Mouse (Mus musculus): ENCODE measurements around the gene Mdm2. TPM values are rescaled to one million over a fixed set of nuclear protein-coding genes. Genes with fewer than 3 reads are reported as not detected.
A peak's percentile ranks its signal among the peaks of the same experiment; 100 is the strongest.

Mdm2 gene
- total RNA-seq, 2 experiments from 2014 or later: 49.2 to 49.8 TPM

GRCm38 (mm10) chr10:117642491-117643262 lies 67.9 kb downstream of the Mdm2 start:
- intact Hi-C loops (cut with DNase I): no loop called here
- no peak for TF ChIP-seq CTCF (IDR thresholded peaks at IDR 0.05)
- DNase-seq: no peak
- Histone ChIP-seq H3K4me3 (peak overlapping the region; percentile 57), H3K27ac (peak overlapping the region; percentile 73)

- DNase-seq: no peak
- intact Hi-C loops (cut with DNase I): no loop called here
These were observed 68.4 kb downstream of the Mdm2 start for GRCm38 (mm10) chr10:117642201-117642450.

GRCm38 (mm10) chr10:117641400-117642200 lies 69.0 kb downstream of the Mdm2 start:
- intact Hi-C loops (cut with DNase I): no loop called here
- Histone ChIP-seq H3K27ac (peak overlapping the region; percentile 73), H3K4me3 (peak overlapping the region; percentile 57)
- no peak for DNase-seq
- TF ChIP-seq CTCF (IDR thresholded peaks at IDR 0.05): no peak

More at GRCm38 (mm10) chr10:117642201-117642450, 68.4 kb downstream of the Mdm2 start:
- H3K27ac ChIP-seq: peak overlapping the region; percentile 73
- peak overlapping the region; percentile 57 for H3K4me3 ChIP-seq
- TF ChIP-seq CTCF (IDR thresholded peaks at IDR 0.05): no peak

GRCm38 (mm10) chr10:117640595-117641078 lies 69.9 kb downstream of the Mdm2 start:
- intact Hi-C loops (cut with DNase I): no loop called here
- Histone ChIP-seq H3K4me3 (no peak overlapping the region), H3K27ac (peak overlapping the region; percentile 51)
- TF ChIP-seq CTCF (IDR thresholded peaks at IDR 0.05): no peak
- no peak for DNase-seq

GRCm38 (mm10) chr10:117639899-117640594 lies 70.5 kb downstream of the Mdm2 start:
- no peak for TF ChIP-seq CTCF (IDR thresholded peaks at IDR 0.05)
- intact Hi-C loops (cut with DNase I): no loop called here
- DNase-seq: no peak
- Histone ChIP-seq H3K27ac (peak overlapping the region; percentile 20; the same call in 1 of the 2 replicates), H3K4me3 (no peak overlapping the region)

- TF ChIP-seq CTCF (IDR thresholded peaks at IDR 0.05): no peak
- H3K4me3 ChIP-seq: no peak overlapping the region
- no peak for DNase-seq
- H3K27ac ChIP-seq: no peak overlapping the region
- intact Hi-C loops (cut with DNase I): no loop called here
These were observed 71.3 kb downstream of the Mdm2 start for GRCm38 (mm10) chr10:117639221-117639599.

Other genes with a start within 250 kb of the Mdm2 start
- gene Cpm, start 81.3 kb downstream of the Mdm2 start, total RNA-seq (2021): 1 to 10 TPM; 2.2 to 2.9 TPM
- gene Slc35e3, start 35.6 kb upstream of the Mdm2 start, total RNA-seq (2021): 1 to 10 TPM; 4.6 to 5.1 TPM
- 1 to 10 TPM; 5.8 to 6.6 TPM for gene Nup107, start 81.9 kb upstream of the Mdm2 start, total RNA-seq (2021)
- gene Rap1b, start 135.3 kb upstream of the Mdm2 start, total RNA-seq (2021): 10 to 100 TPM; 18.6 to 26.4 TPM